Mouse (Mus musculus) frontal cortex, postnatal 10 days (tissue): Measurements from ENCODE around the gene Mrpl24.

Experiments
- DNase-seq, 2 experiments: peaks; one replicate each; pipeline ENCODE4 v3.0.0; 2022; ENCODE audit warnings: low spot score in 2 of 2, mixed read lengths in 1 of 2

Mrpl24 gene

DNA sequence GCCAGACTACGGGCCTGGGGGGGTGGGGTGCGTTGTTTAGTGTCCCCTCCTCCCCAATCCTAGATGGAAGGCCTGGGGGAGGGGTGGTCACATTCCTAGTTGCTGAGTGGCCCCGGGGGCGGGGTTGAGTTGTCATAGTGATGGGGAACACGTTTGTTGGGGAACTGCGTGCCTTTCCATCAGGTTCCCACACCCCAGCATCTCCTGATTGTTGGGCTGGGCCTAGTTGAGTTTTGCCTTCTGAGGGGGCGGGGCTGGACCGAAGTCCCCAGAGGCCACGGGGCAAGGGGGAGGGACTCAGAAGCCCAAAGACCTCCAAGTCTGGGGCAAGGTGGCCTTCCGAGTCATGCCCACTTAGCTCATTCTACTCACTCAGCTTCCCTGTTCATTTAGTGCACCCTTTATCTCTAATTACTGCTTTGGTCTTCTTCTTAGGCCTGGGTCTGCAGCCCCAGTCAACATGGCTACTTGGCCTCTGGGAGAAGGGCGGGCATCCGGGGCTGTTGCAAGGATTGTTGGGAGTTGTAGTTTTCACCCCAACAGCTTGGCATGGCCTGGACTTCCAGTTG is 8.6 kb upstream of the Mrpl24 start:
- peak; percentile 50 to 80 for DNase-seq

GRCm38 (mm10) chr3:87913491-87913890 is 5.8 kb upstream of the Mrpl24 start:
- DNase-seq, result no peak

DNA sequence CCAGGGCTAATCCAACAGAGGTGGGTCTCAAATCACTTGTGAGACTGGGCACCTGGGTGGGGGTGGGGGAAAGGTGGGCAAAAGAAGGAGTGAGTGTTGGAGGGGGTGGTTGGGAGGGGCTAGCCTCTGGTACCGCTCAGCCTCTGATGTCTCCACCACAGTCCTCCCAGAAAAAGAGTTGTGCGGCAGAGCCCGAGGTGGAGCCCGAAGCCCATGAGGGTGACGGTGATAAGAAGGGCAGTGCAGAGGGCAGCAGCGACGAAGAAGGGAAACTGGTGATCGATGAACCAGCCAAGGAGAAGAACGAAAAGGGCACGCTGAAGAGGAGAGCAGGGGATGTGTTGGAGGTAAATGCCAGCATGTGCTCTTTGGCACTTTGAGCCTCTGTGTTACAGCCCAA is 5.4 kb upstream of the Mrpl24 start:
- no peak for DNase-seq

GRCm38 (mm10) chr3:87916990-87917389 is 2.3 kb upstream of the Mrpl24 start:
- DNase-seq, result no peak

- DNase-seq, result no peak
Observed at GRCm38 (mm10) chr3:87918551-87918950, 755 bp upstream of the Mrpl24 start.

DNA sequence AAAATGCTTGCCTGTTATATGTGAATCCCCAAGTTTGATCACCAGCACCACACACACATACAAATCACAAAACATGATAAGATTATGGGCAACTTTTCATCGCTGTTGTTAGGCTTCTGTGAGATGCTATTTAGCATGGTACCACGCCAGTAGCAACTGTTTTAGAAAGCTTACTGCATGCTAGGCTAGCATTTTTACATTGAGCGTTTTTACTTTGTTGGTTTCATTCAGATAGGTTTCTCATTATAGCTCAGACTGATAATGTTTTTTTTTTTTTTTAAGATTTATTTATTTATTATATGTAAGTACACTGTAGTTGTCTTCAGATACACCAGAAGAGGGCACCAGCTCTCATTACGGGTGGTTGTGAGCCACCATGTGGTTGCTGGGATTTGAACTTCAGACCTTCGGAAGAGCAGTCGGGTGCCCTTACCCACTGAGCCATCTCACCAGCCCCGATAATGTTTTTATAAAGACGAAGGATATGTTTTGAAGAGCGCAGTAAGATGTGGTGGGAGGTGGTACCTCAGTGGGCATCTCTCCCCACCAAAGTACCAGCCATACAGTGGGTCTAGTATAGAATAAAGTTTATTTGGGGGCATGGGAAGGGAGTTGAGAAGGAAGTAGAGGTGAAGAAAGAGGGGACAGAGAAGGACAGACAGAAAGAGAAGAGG is 1.1 kb downstream of the Mrpl24 start:
- no peak for DNase-seq

GRCm38 (mm10) chr3:87924996-87925395 is 5.7 kb downstream of the Mrpl24 start:
- no peak for DNase-seq

DNA sequence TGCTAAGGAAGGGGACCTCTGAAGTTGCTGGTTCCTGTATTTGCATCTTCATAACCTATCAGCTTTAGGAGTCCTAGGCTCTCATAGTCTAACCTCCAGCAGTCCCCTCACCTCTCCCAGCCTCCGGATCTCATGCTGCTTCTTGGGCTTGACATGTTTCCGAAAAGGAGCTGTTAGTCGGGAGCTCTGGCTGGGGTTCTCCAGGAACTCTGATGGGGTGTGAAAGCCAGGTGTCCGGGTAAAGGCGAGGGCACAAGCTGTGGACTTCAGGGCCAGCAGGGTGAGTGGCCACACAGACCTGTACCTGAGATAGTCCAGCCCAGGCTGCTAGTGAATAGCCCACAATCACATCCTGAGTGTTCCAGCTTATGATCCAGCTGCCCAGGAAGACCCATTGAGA is 8.1 kb downstream of the Mrpl24 start:
- no peak for DNase-seq

- no peak for DNase-seq
Observed at GRCm38 (mm10) chr3:87929341-87930077, 10.2 kb downstream of the Mrpl24 start.

- DNase-seq, result peak; percentile 94 to 98
Observed at GRCm38 (mm10) chr3:87930078-87930795, 10.9 kb downstream of the Mrpl24 start, which contains the start of the genes Isg20l2 and Rrnad1. TSS of gene Isg20l2 (plus strand) at chr3:87930314. TSS of gene Rrnad1 (minus strand) at chr3:87930717.

DNA sequence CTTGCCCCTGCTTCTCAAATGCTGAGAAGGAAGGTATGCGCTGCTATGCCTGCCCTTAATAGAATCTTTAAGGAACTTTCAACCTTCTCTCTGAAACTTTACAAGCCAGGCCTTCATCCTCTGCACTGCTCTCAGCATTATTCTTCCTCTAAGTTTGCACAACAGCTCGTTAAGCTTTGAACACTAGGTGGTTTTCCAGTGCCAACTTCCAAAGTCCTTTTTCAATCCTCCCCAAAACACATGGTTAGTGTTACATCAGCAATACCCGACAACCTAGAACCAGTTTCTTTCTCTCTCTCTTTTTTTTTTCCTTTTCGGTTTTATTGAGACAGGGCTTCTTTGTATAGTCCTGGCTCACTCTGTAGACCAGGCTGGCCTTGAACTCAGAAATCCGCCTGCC is 14.7 kb downstream of the Mrpl24 start:
- no peak for DNase-seq

GRCm38 (mm10) chr3:87934501-87934900 is 15.2 kb downstream of the Mrpl24 start:
- DNase-seq, result no peak

DNA sequence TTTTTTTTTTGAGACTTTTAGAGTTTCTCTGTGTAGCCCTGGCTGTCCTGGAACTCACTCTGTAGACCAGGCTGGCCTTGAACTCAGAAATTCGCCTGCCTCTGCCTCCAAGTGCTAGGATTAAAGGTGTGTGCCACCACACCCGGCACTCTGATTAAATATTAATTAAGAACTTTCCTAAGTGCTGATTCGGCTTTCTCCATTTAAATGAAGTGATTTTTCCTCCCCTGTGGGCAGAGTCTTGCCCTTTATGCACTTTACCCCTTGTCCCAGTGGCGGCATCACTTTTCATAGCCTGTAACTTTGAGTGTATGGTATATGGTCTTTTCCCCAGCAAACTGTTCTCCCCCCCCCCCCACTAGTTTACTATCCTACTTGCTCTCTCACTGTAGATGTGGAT is 15.9 kb downstream of the Mrpl24 start:
- no peak for DNase-seq

- DNase-seq, result peak in 1 of 2 experiments; percentile 78
Observed at GRCm38 (mm10) chr3:87935776-87936175, 16.5 kb downstream of the Mrpl24 start.

GRCm38 (mm10) chr3:87940611-87941010 is 21.3 kb downstream of the Mrpl24 start:
- DNase-seq, result no peak

- DNase-seq, result no peak
Observed at GRCm38 (mm10) chr3:87942471-87942870, 23.2 kb downstream of the Mrpl24 start.

DNA sequence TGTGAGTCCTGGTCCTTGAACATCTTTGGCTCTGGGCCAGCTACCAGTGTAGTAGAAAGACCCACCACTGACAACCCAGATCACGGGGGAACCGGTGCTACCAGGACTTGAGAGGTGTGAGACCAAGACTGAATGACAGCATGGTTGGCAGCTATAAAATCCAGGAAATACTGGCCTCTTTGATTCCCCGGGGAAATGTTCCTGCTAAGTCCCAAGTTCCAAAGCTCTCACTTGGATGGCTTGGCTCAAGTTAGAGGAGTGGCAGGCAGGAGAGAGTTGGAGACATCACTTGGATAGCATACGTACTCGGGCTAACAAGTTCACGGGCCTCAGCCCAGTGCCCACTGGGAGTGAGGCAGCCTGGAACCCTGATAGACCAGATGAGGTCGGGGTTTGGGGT is 24.3 kb downstream of the Mrpl24 start:
- DNase-seq, result no peak

GRCm38 (mm10) chr3:87944838-87945600 is 25.7 kb downstream of the Mrpl24 start:
- no peak for DNase-seq

- DNase-seq, result no peak
Observed at GRCm38 (mm10) chr3:87945781-87946540, 26.7 kb downstream of the Mrpl24 start.

- DNase-seq, result no peak
Observed at GRCm38 (mm10) chr3:87946541-87946860, 27.2 kb downstream of the Mrpl24 start.
